Mouse (Mus musculus) adrenal gland, postnatal 25 days (tissue): Measurements from ENCODE around the gene Ano6. TPM values are rescaled to one million over a fixed set of nuclear protein-coding genes. Genes with fewer than 3 reads are reported as not detected.
A peak's percentile ranks its signal among the peaks of the same experiment; 100 is the strongest.

ENCODE experiments used
- DNase-seq: peaks from one replicate; pipeline ENCODE4 v3.0.0; 2021; ENCODE audit warnings: mixed read lengths
- total RNA-seq: library from RNA; stranded (reverse); gene quantifications from 2 replicates; pipeline ENCODE4 v1.2.3, GENCODE M21; 2021

Ano6 gene
- total RNA-seq, 1 experiment from 2014 or later, result 75.4 TPM

GRCm38 (mm10) chr15:95932358-95932757, 141.7 kb downstream of the Ano6 start:
- peak; percentile 35 for DNase-seq

DNA sequence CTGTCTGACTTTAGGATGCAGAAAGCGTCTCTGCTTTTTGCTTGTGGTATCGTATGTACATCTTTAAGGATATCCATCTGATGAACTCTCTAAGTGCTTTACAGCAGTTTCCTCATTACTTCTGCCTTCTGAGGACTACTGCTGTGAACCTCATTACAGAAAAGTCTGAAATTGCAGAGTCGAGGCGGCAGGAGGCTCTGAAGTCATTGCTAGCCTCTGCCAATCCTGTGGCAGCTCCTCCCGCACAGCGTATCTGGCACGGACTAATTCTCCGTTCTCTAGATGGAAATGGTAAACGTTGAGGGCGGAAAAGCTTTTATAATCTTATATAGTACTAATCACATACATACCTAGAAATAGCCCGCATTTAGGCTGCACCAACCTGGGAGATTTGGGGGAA, 144.5 kb downstream of the Ano6 start:
- no peak for DNase-seq

GRCm38 (mm10) chr15:95943470-95943869, 152.8 kb downstream of the Ano6 start:
- no peak for DNase-seq

GRCm38 (mm10) chr15:95944299-95944698, 153.7 kb downstream of the Ano6 start:
- DNase-seq, result no peak

- DNase-seq, result no peak
Measured at GRCm38 (mm10) chr15:95945951-95946708, 155.5 kb downstream of the Ano6 start.

DNA sequence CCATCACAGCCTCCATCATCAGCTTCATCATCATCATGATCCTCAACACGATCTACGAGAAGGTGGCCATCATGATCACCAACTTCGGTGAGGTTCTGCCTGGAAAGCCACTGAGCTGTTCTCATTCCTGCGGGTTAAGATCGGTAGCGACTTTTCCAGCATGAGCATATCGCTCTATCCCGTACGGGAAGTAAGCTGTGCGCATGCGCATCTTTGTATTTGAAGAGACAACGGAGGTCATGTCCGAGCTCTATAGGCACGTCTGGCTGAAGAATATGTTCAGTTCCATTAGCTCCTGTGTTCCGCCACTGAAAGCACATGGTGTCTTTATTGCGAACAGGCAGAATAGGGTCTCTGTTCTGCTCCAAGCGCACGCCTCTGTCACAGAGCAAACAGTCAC, 157.8 kb downstream of the Ano6 start:
- no peak for DNase-seq

DNA sequence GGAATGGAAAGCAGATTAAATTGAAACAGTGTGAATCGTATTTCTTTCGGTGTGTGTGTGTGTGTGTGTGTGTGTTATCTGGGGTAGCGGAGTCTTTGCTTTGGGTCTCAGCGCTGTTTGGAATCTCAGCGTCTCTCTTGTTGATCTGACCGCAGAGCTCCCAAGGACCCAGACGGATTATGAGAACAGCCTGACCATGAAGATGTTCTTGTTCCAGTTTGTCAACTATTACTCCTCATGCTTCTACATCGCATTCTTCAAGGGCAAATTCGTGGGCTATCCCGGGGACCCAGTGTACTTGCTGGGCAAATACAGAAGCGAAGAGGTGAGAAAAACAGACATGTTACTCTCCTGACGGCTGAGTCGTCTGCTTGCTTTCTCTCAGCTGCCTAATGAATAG, 158.7 kb downstream of the Ano6 start:
- no peak for DNase-seq

GRCm38 (mm10) chr15:95951497-95951896, 160.9 kb downstream of the Ano6 start:
- no peak for DNase-seq

DNA sequence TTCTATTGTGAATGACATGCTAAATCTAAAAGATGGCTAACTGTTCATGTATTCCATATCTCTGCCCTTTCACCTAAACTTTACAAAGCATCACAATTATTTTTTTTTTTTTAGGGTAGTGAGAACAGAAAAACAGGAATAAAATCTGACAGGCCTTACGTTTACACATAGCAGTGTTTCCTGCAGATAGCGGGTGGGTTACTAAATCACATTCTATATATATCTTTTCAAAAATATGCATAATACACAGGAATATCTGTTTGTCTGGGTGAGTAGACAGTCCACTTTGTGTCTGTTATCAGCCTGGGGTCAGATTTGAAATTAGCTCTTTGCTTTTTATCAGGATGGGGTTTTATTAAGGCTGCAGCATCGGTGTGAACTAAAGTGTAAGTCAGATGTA, 166.0 kb downstream of the Ano6 start:
- no peak for DNase-seq

GRCm38 (mm10) chr15:95962411-95963123, 171.9 kb downstream of the Ano6 start:
- DNase-seq, result no peak

GRCm38 (mm10) chr15:95963124-95963482, 172.5 kb downstream of the Ano6 start:
- DNase-seq, result no peak

DNA sequence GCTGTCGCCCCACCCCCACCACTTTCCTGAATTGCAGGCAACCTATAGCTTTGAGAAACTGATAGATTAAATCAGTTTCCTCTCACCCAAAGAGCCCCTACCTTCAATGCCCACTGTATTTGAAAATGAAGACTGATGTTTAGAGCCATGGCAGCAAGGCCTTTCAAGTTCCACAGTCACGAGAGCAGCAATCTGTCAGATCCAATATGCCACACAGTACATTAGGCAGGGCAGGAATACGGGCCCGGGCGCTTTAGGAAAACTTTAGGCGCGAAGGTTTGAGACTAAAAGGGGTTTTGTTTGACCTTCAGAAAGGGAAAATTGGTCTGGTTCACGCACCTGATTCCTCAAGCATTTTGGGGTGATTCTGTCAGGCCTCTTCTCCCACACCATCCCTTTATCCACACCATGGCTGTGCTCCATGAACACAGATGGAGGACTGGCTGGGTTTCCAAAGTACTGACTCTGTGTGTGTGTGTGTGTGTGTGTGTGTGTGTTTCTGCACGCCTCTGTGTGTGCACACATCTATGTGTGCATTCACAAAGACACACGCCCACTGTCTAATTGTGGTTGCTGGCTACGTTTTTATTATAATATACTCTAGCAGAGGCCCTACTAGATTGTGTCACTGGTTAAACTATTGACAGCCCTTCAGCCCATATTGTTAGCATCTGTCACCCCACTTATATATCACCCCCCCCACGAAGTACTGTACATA, 173.0 kb downstream of the Ano6 start:
- no peak for DNase-seq

- DNase-seq, result no peak
Measured at GRCm38 (mm10) chr15:95964251-95964561, 173.6 kb downstream of the Ano6 start.

- no peak for DNase-seq
Measured at GRCm38 (mm10) chr15:95966979-95967378, 176.3 kb downstream of the Ano6 start.

- no peak for DNase-seq
Measured at GRCm38 (mm10) chr15:95967516-95968196, 177.0 kb downstream of the Ano6 start.

DNA sequence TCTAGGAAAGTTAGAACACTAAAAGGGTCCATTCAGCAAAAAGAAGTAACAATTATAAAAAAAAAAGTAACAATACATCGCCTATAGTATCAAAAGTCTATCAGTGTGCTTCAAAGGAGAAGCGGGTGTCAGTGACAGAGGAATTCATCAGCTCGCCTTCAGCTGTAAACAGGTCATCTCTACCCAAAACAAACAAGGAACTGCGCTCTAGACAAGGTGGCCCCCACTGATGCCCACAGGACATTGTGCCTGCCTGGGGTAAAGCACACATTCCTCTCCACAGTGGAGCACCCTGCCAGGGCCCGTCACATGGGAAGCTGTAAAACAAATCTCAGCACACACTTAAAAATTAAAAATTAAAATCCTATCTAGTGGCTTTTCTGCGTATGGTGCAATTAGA, 179.0 kb downstream of the Ano6 start:
- no peak for DNase-seq

GRCm38 (mm10) chr15:95970176-95970575, 179.5 kb downstream of the Ano6 start:
- no peak for DNase-seq

GRCm38 (mm10) chr15:95970691-95971090, 180.0 kb downstream of the Ano6 start:
- DNase-seq, result no peak

GRCm38 (mm10) chr15:95971302-95971701, 180.7 kb downstream of the Ano6 start:
- DNase-seq, result no peak

GRCm38 (mm10) chr15:95972156-95972555, 181.5 kb downstream of the Ano6 start:
- no peak for DNase-seq

- no peak for DNase-seq
Measured at GRCm38 (mm10) chr15:95972621-95973020, 182.0 kb downstream of the Ano6 start.

DNA sequence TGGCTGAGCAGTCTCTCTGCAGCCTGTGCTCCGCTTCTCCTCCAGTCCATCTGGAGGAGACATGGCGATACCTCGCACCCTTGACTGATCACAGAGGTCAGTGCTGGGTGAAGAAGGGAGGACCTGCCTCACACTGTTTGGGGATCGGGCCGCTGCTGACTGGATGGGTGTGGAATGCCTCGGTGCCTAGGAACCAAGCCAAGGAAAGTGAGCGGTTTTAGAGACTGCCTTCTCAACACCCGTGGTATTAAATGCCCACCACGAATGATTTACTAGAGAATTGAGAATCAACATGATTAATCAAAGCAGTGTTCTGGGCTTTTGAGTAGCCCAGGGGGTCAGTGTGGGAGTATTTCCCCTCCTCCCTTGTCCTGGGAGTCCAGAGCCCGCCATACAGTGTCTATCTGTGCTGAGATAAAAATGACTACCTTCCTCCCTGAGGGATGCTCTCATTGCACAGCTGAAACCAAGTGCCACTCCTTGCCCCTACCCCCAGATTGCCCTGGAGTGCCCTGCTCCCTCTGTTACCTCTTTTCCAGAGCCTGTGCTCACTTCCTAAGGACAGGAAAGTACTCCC, 183.5 kb downstream of the Ano6 start:
- DNase-seq, result no peak
